Mouse (Mus musculus): Measurements from ENCODE around the gene Mdm2. TPM values are rescaled to one million over a fixed set of nuclear protein-coding genes. Genes with fewer than 3 reads are reported as not detected.

The Mdm2 gene
- polyA plus RNA-seq, 1 experiment from 2014 or later, result 63.1 TPM

- H3K27me3 ChIP-seq (ENCODE audit: control insufficient read depth, insufficient read depth, low read length), result no peaks in the 10 kb centered on the region
- ATAC-seq (ENCODE audit: insufficient number of reproducible peaks, low FRiP score, low TSS enrichment, low read depth), result no peak
- H3K4me2 ChIP-seq (ENCODE audit: low read depth, severe bottlenecking), result no peak overlapping the region
- 96% methylated on average over 1 of the region's 1 CpGs for WGBS
- H3K9ac ChIP-seq (ENCODE audit: low read length), result no peak overlapping the region
- H3K4me1 ChIP-seq (ENCODE audit: control insufficient read depth, insufficient read depth, low read length), result peaks cover 18% of the 10 kb centered on the region
- H3K27ac ChIP-seq (replicated peaks; ENCODE audit: low read depth, low read length), result no peak overlapping the region
- no peaks in the 10 kb centered on the region for H3K36me3 ChIP-seq (ENCODE audit: control insufficient read depth, insufficient read depth, low read length)
- no peaks in the 10 kb centered on the region for H3K9me3 ChIP-seq (ENCODE audit: control insufficient read depth, low read length)
- H3K4me3 ChIP-seq (ENCODE audit: low read depth, low read length), result no peak overlapping the region
- no peak for DNase-seq (ENCODE audit: low spot score)
Observed at GRCm38 (mm10) chr10:117673913-117674312, 36.6 kb downstream of the Mdm2 start.

GRCm38 (mm10) chr10:117672693-117673092 is 37.9 kb downstream of the Mdm2 start:
- Histone ChIP-seq H3K27ac (replicated peaks; ENCODE audit: low read depth, low read length) (no peak overlapping the region), H3K4me3 (ENCODE audit: low read depth, low read length) (no peak overlapping the region), H3K4me2 (ENCODE audit: low read depth, severe bottlenecking) (no peak overlapping the region), H3K9ac (ENCODE audit: low read length) (no peak overlapping the region), H3K9me3 (ENCODE audit: control insufficient read depth, low read length) (no peaks in the 10 kb centered on the region), H3K4me1 (ENCODE audit: control insufficient read depth, insufficient read depth, low read length) (peaks cover 22% of the 10 kb centered on the region), H3K36me3 (ENCODE audit: control insufficient read depth, insufficient read depth, low read length) (no peaks in the 10 kb centered on the region), H3K27me3 (ENCODE audit: control insufficient read depth, insufficient read depth, low read length) (no peaks in the 10 kb centered on the region)
- DNase-seq (ENCODE audit: low spot score), result no peak
- 62% methylated on average over 7 of the region's 7 CpGs for WGBS
- no peak for ATAC-seq (ENCODE audit: insufficient number of reproducible peaks, low FRiP score, low TSS enrichment, low read depth)

DNA sequence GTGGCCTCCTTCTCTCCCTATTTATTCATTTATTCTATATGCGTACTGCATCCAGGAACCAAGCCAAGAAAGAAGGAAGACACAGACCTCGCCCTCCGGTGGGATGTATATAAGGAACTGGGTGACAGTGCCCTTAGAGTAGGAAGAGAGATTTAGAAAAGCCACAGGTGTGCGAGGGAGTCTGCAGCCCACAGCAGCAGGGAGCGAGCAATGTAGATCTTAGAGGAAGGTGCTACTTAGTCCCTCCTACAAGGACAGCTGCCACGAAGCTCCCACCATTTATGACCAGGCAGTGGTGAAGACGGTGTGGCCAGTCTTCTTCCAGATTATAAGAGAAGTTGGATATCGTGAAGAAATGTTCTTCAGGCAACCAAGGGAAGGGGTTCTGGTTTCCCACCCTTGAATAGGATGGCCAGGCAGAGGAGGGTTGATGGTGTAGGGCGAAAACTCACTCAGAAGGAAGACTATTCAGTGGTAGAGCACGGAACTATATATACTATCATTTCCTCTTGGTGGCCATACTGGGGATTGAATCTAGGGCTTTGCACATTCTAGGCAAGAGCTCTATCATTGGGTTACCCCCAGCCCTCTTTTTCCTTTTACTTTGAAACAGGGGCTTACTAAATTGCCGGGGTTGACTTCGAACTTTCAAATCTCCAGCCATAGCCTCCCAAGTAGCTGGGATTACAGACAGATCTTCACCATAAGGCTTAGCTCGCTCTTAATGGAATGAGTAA is 38.5 kb downstream of the Mdm2 start:
- DNase-seq (ENCODE audit: low spot score) (no peak), ATAC-seq (ENCODE audit: insufficient number of reproducible peaks, low FRiP score, low TSS enrichment, low read depth) (no peak)
- no peaks in the 10 kb centered on the region for H3K27me3 ChIP-seq (ENCODE audit: control insufficient read depth, insufficient read depth, low read length)
- WGBS, result 86% methylated on average over 13 of the region's 13 CpGs
- H3K36me3 ChIP-seq (ENCODE audit: control insufficient read depth, insufficient read depth, low read length), result no peaks in the 10 kb centered on the region
- H3K9me3 ChIP-seq (ENCODE audit: control insufficient read depth, low read length), result no peaks in the 10 kb centered on the region
- no peak overlapping the region for H3K4me2 ChIP-seq (ENCODE audit: low read depth, severe bottlenecking)
- peaks cover 22% of the 10 kb centered on the region for H3K4me1 ChIP-seq (ENCODE audit: control insufficient read depth, insufficient read depth, low read length)
- no peak overlapping the region for H3K4me3 ChIP-seq (ENCODE audit: low read depth, low read length)
- no peak overlapping the region for H3K27ac ChIP-seq (replicated peaks; ENCODE audit: low read depth, low read length)
- H3K9ac ChIP-seq (ENCODE audit: low read length), result no peak overlapping the region

- no peaks in the 10 kb centered on the region for H3K9me3 ChIP-seq (ENCODE audit: control insufficient read depth, low read length)
- no peaks in the 10 kb centered on the region for H3K27me3 ChIP-seq (ENCODE audit: control insufficient read depth, insufficient read depth, low read length)
- no peak overlapping the region for H3K4me3 ChIP-seq (ENCODE audit: low read depth, low read length)
- WGBS, result 88% methylated on average over 9 of the region's 9 CpGs
- H3K27ac ChIP-seq (replicated peaks; ENCODE audit: low read depth, low read length), result no peak overlapping the region
- no peak overlapping the region for H3K9ac ChIP-seq (ENCODE audit: low read length)
- DNase-seq (ENCODE audit: low spot score), result no peak
- no peak overlapping the region for H3K4me2 ChIP-seq (ENCODE audit: low read depth, severe bottlenecking)
- no peaks in the 10 kb centered on the region for H3K36me3 ChIP-seq (ENCODE audit: control insufficient read depth, insufficient read depth, low read length)
- no peak for ATAC-seq (ENCODE audit: insufficient number of reproducible peaks, low FRiP score, low TSS enrichment, low read depth)
- peaks cover 18% of the 10 kb centered on the region for H3K4me1 ChIP-seq (ENCODE audit: control insufficient read depth, insufficient read depth, low read length)
Observed at GRCm38 (mm10) chr10:117671266-117671665, 39.3 kb downstream of the Mdm2 start.

- Histone ChIP-seq H3K4me3 (ENCODE audit: low read depth, low read length) (no peak overlapping the region), H3K27me3 (ENCODE audit: control insufficient read depth, insufficient read depth, low read length) (no peaks in the 10 kb centered on the region), H3K27ac (replicated peaks; ENCODE audit: low read depth, low read length) (no peak overlapping the region), H3K4me1 (ENCODE audit: control insufficient read depth, insufficient read depth, low read length) (peaks cover 15% of the 10 kb centered on the region; the same call in 1 of the 2 replicates), H3K9ac (ENCODE audit: low read length) (no peak overlapping the region), H3K9me3 (ENCODE audit: control insufficient read depth, low read length) (no peaks in the 10 kb centered on the region), H3K36me3 (ENCODE audit: control insufficient read depth, insufficient read depth, low read length) (no peaks in the 10 kb centered on the region), H3K4me2 (ENCODE audit: low read depth, severe bottlenecking) (no peak overlapping the region)
- 84% methylated on average over 5 of the region's 5 CpGs for WGBS
- DNase-seq (ENCODE audit: low spot score), result no peak
- no peak for ATAC-seq (ENCODE audit: insufficient number of reproducible peaks, low FRiP score, low TSS enrichment, low read depth)
Observed at GRCm38 (mm10) chr10:117670791-117671190, 39.8 kb downstream of the Mdm2 start.

GRCm38 (mm10) chr10:117670092-117670491 is 40.5 kb downstream of the Mdm2 start:
- ATAC-seq (ENCODE audit: insufficient number of reproducible peaks, low FRiP score, low TSS enrichment, low read depth), result no peak
- peak overlapping the region; percentile 78 for H3K27ac ChIP-seq (replicated peaks; ENCODE audit: low read depth, low read length)

GRCm38 (mm10) chr10:117669449-117670090 is 41.0 kb downstream of the Mdm2 start:
- peak; percentile 77 for DNase-seq (ENCODE audit: low spot score)
- H3K9ac ChIP-seq (ENCODE audit: low read length), result no peak overlapping the region
- H3K4me2 ChIP-seq (ENCODE audit: low read depth, severe bottlenecking), result no peak overlapping the region
- 17% methylated on average over 10 of the region's 10 CpGs for whole genome bisulfite sequencing
- peak overlapping the region; percentile 78 for H3K27ac ChIP-seq (replicated peaks; ENCODE audit: low read depth, low read length)
- H3K4me3 ChIP-seq (ENCODE audit: low read depth, low read length), result no peak overlapping the region
- no peaks in the 10 kb centered on the region for H3K36me3 ChIP-seq (ENCODE audit: control insufficient read depth, insufficient read depth, low read length)
- ATAC-seq (ENCODE audit: insufficient number of reproducible peaks, low FRiP score, low TSS enrichment, low read depth), result peak; percentile 77
- H3K4me1 ChIP-seq (ENCODE audit: control insufficient read depth, insufficient read depth, low read length), result peaks cover 14% of the 10 kb centered on the region; the same call in 1 of the 2 replicates
- H3K27me3 ChIP-seq (ENCODE audit: control insufficient read depth, insufficient read depth, low read length), result no peaks in the 10 kb centered on the region
- H3K9me3 ChIP-seq (ENCODE audit: control insufficient read depth, low read length), result no peaks in the 10 kb centered on the region

More at GRCm38 (mm10) chr10:117670092-117670491, 40.5 kb downstream of the Mdm2 start:
- H3K36me3 ChIP-seq (ENCODE audit: control insufficient read depth, insufficient read depth, low read length), result no peaks in the 10 kb centered on the region
- H3K4me3 ChIP-seq (ENCODE audit: low read depth, low read length), result no peak overlapping the region
- H3K4me2 ChIP-seq (ENCODE audit: low read depth, severe bottlenecking), result no peak overlapping the region
- 22% methylated on average over 3 of the region's 3 CpGs for WGBS
- H3K4me1 ChIP-seq (ENCODE audit: control insufficient read depth, insufficient read depth, low read length), result peaks cover 14% of the 10 kb centered on the region; the same call in 1 of the 2 replicates
- DNase-seq (ENCODE audit: low spot score), result peak; percentile 41
- H3K9me3 ChIP-seq (ENCODE audit: control insufficient read depth, low read length), result no peaks in the 10 kb centered on the region
- no peak overlapping the region for H3K9ac ChIP-seq (ENCODE audit: low read length)
- no peaks in the 10 kb centered on the region for H3K27me3 ChIP-seq (ENCODE audit: control insufficient read depth, insufficient read depth, low read length)

GRCm38 (mm10) chr10:117668546-117669300 is 41.8 kb downstream of the Mdm2 start:
- H3K4me1 ChIP-seq (ENCODE audit: control insufficient read depth, insufficient read depth, low read length), result peaks cover 14% of the 10 kb centered on the region; the same call in 1 of the 2 replicates
- no peak overlapping the region for H3K4me3 ChIP-seq (ENCODE audit: low read depth, low read length)
- no peak overlapping the region for H3K4me2 ChIP-seq (ENCODE audit: low read depth, severe bottlenecking)
- DNase-seq (ENCODE audit: low spot score) (no peak), ATAC-seq (ENCODE audit: insufficient number of reproducible peaks, low FRiP score, low TSS enrichment, low read depth) (no peak)
- H3K9ac ChIP-seq (ENCODE audit: low read length), result no peak overlapping the region
- 61% methylated on average over 10 of the region's 10 CpGs for WGBS
- no peaks in the 10 kb centered on the region for H3K36me3 ChIP-seq (ENCODE audit: control insufficient read depth, insufficient read depth, low read length)
- no peaks in the 10 kb centered on the region for H3K9me3 ChIP-seq (ENCODE audit: control insufficient read depth, low read length)
- peak overlapping the region; percentile 78; the same call in 1 of the 2 replicates for H3K27ac ChIP-seq (replicated peaks; ENCODE audit: low read depth, low read length)
- H3K27me3 ChIP-seq (ENCODE audit: control insufficient read depth, insufficient read depth, low read length), result no peaks in the 10 kb centered on the region
